Mouse (Mus musculus): Measurements from ENCODE around the gene Defb20. TPM values are rescaled to one million over a fixed set of nuclear protein-coding genes. Genes with fewer than 3 reads are reported as not detected.
A peak's percentile ranks its signal among the peaks of the same experiment; 100 is the strongest.
"Not testable (repeated sequence)": the region's sequence is repeated elsewhere in the genome, so short reads cannot be mapped to it uniquely, and the experiment has no call there.

The Defb20 gene
- total RNA-seq (2014; rRNA removed) (not detected in 2 replicates), polyA plus RNA-seq (2015; fragmentation: Nextera tagmentation; extraction: Ambion mirVana) (not detected in 2 replicates)

DNA sequence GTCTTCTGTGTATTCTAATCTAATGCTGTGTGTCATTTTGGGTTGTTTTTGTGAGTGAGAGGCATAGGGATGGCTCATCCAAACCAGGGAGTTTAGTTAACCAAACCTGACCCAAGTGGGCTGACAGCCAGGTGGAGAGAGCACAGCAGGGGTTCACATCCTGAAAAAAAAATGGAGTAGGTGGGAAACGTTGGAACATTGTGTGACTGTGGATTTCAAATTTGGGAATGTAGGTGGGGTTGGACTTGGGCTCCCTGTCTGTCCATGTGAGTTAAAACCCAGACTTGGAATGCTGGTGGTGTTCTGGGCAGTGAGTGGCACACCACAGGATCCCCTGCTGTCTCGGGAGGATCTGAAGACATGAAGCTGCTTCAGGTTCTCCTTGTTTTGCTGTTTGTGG is at the start of gene Defb20:
Gene Defb20 (plus strand): TSS at position 301 of the 400 bp plus-strand sequence.
- H3K36me3 ChIP-seq (ENCODE audit: insufficient read depth, low read length): no peaks in the 10 kb centered on the region
- H3K27ac ChIP-seq (ENCODE audit: low read depth, low read length): no peak within 1 kb of the TSS
- no peak for DNase-seq (ENCODE audit: low spot score)
- ATAC-seq (ENCODE audit: low FRiP score): no peak
- H3K9me3 ChIP-seq (ENCODE audit: low read length): no peaks in the 10 kb centered on the region
- 66% methylated on average over 2 of the region's 2 CpGs for WGBS
- H3K27me3 ChIP-seq (ENCODE audit: insufficient read depth, low read length): no peaks in the 10 kb centered on the region
- no peak within 1 kb of the TSS for H3K9ac ChIP-seq (replicated peaks; ENCODE audit: low read length, poor library complexity, severe bottlenecking)
- no peak for TF ChIP-seq CTCF (IDR thresholded peaks at IDR 0.05)
- no peak within 1 kb of the TSS for H3K4me2 ChIP-seq (ENCODE audit: low read depth, low read length, poor library complexity, severe bottlenecking)
- no peak within 1 kb of the TSS for H3K4me3 ChIP-seq (ENCODE audit: low read depth, low read length)
- H3K4me1 ChIP-seq (ENCODE audit: insufficient read depth, low read length): no peaks in the 10 kb centered on the region

DNA sequence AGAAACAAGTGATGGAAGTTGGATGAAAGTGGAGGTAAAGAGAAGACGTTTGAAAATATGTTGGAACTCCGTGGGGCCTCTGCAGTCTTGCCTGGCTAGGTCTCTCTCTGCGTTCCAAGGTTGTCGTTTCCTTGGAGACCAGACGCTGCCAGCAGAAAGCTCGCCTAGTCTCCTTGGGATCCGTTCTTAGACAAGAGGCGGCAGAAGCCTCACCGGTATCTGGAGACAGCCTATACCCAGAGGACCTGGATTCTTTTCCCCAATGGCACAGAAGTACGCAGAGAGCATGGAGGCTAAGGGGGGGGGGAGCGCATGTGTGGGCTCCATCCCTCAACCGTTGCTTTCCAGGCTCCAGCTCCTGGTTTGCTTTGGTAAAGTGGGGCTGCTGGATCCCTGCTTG is 49.4 kb upstream of the Defb20 start:
- no peak for TF ChIP-seq CTCF (IDR thresholded peaks at IDR 0.05)
- DNase-seq (ENCODE audit: low spot score): no peak
- Histone ChIP-seq H3K4me1 (ENCODE audit: insufficient read depth, low read length) (peaks cover 4% of the 10 kb centered on the region; the same call in 1 of the 2 replicates), H3K9ac (replicated peaks; ENCODE audit: low read length, poor library complexity, severe bottlenecking) (no peak overlapping the region), H3K9me3 (ENCODE audit: low read length) (no peaks in the 10 kb centered on the region), H3K4me3 (ENCODE audit: low read depth, low read length) (peak overlapping the region; percentile 7; the same call in 1 of the 2 replicates), H3K27ac (ENCODE audit: low read depth, low read length) (peak overlapping the region; percentile 38; the same call in 1 of the 2 replicates), H3K36me3 (ENCODE audit: insufficient read depth, low read length) (no peaks in the 10 kb centered on the region), H3K4me2 (ENCODE audit: low read depth, low read length, poor library complexity, severe bottlenecking) (peak overlapping the region; percentile 38), H3K27me3 (ENCODE audit: insufficient read depth, low read length) (no peaks in the 10 kb centered on the region)
- no peak for ATAC-seq (ENCODE audit: low FRiP score)
- 4% methylated on average over 12 of the region's 12 CpGs for WGBS

DNA sequence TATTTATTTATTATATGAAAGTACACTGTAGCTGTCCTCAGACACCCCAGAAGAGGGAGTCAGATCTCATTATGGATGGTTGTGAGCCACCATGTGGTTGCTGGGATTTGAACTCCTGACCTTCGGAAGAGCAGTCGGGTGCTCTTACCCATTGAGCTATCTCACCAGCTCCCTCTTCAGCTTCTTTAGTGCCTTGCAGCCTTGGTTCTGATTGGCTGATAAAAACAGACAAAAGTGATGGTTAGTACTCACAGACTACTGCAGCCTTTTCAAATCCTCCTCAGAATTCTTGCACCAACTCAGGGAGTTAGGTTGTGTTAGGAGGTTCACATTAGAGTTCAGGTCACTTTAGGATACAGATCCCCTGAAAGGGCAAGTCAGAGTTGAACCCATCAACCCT is 48.4 kb upstream of the Defb20 start:
- not testable (repeated sequence) for H3K4me2 ChIP-seq (ENCODE audit: low read depth, low read length, poor library complexity, severe bottlenecking); H3K4me1 ChIP-seq (ENCODE audit: insufficient read depth, low read length); H3K36me3 ChIP-seq (ENCODE audit: insufficient read depth, low read length); ATAC-seq (ENCODE audit: low FRiP score); H3K9ac ChIP-seq (replicated peaks; ENCODE audit: low read length, poor library complexity, severe bottlenecking); DNase-seq (ENCODE audit: low spot score); H3K4me3 ChIP-seq (ENCODE audit: low read depth, low read length); H3K27me3 ChIP-seq (ENCODE audit: insufficient read depth, low read length); H3K27ac ChIP-seq (ENCODE audit: low read depth, low read length); H3K9me3 ChIP-seq (ENCODE audit: low read length)
- TF ChIP-seq CTCF (IDR thresholded peaks at IDR 0.05): peak; percentile 26
- WGBS: 96% methylated on average over 2 of the region's 2 CpGs

DNA sequence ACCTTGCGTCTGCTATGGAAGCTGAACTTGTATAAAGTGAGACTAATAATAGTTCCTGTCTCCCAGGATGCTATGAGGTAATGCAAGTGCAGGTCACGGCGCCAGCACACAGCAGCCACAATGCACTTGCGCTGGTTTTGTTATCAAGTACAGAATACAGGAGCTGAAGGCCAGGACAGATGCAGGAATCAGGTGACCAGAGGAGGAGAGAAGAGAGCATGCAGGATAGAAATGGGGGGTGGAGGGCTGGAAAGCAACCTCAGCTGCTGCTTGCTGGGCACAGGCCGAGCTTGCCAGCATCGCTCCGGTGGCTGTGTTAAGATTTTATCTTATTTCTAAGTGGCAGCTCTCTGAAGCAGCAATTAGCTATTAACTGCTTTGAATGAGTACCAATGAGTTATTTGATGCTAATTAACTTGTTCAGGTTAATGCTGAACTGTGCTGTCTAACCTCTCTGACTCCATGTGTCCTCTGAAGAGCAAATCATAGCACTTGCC is 40.4 kb upstream of the Defb20 start:
- Histone ChIP-seq H3K27me3 (ENCODE audit: insufficient read depth, low read length) (no peaks in the 10 kb centered on the region), H3K4me2 (ENCODE audit: low read depth, low read length, poor library complexity, severe bottlenecking) (no peak overlapping the region), H3K4me3 (ENCODE audit: low read depth, low read length) (no peak overlapping the region), H3K36me3 (ENCODE audit: insufficient read depth, low read length) (no peaks in the 10 kb centered on the region), H3K27ac (ENCODE audit: low read depth, low read length) (no peak overlapping the region), H3K4me1 (ENCODE audit: insufficient read depth, low read length) (0 out of 2 replicates have a peak, but pooled peaks cover 3% of the 10 kb centered on the region), H3K9me3 (ENCODE audit: low read length) (no peaks in the 10 kb centered on the region), H3K9ac (replicated peaks; ENCODE audit: low read length, poor library complexity, severe bottlenecking) (no peak overlapping the region)
- DNase-seq (ENCODE audit: low spot score) (peak; percentile 40), ATAC-seq (ENCODE audit: low FRiP score) (no peak)
- no peak for TF ChIP-seq CTCF (IDR thresholded peaks at IDR 0.05)
- 71% methylated on average over 7 of the region's 7 CpGs for WGBS

DNA sequence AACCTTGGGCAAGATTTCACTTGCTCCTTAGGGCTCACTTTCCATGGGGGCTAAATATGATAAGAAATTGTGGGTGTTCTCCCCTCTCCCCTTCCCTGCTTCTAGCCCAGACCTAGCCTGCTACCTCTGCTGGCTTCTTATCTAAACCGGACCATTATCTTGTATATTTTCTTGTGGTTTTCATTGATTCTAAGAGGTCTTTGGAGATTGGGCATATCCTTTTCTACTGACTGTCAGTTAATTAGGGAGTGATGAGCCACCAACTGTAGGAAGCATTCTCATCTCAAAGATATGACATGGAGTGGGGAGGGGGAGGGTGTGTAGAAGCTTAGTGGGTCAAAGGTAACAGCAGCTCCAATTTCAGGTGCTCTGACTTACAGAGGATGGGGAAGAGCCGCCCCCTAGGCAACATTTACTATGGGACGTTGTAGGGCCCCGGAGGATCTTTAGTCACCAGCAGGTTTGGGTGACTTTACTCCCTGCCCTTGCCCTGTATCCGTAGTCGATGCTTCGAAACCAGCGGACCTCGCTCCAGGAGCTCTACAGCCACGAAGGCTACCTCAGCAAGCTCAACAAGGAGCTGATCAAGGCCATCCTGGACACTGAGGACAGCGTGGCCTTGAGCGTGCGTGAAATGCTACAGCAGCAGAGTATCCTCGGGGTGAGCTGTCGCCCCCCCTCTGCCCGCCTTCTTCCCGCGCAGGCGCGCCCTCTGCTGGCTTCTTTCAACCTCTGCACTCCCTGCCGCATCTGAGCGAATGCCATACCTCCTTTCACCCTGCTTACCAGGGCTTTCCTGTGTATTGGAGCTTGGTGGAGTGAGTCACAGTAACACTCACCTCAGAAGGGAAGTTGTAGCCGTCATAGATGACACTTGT is 39.6 kb upstream of the Defb20 start:
- H3K9ac ChIP-seq (replicated peaks; ENCODE audit: low read length, poor library complexity, severe bottlenecking): peak overlapping the region; percentile 46; the same call in 1 of the 2 replicates
- H3K4me2 ChIP-seq (ENCODE audit: low read depth, low read length, poor library complexity, severe bottlenecking): peak overlapping the region; percentile 46
- TF ChIP-seq CTCF (IDR thresholded peaks at IDR 0.05): peak; percentile 97
- ATAC-seq (ENCODE audit: low FRiP score) (peak; percentile 85), DNase-seq (ENCODE audit: low spot score) (peak; percentile 87)
- WGBS: 3% methylated on average over 22 of the region's 23 CpGs
- H3K9me3 ChIP-seq (ENCODE audit: low read length): no peaks in the 10 kb centered on the region
- 0 out of 2 replicates have a peak, but pooled peaks cover 3% of the 10 kb centered on the region for H3K4me1 ChIP-seq (ENCODE audit: insufficient read depth, low read length)
- H3K27ac ChIP-seq (ENCODE audit: low read depth, low read length): no peak overlapping the region
- H3K27me3 ChIP-seq (ENCODE audit: insufficient read depth, low read length): no peaks in the 10 kb centered on the region
- H3K36me3 ChIP-seq (ENCODE audit: insufficient read depth, low read length): no peaks in the 10 kb centered on the region
- peak overlapping the region; percentile 23; the same call in 1 of the 2 replicates for H3K4me3 ChIP-seq (ENCODE audit: low read depth, low read length)

DNA sequence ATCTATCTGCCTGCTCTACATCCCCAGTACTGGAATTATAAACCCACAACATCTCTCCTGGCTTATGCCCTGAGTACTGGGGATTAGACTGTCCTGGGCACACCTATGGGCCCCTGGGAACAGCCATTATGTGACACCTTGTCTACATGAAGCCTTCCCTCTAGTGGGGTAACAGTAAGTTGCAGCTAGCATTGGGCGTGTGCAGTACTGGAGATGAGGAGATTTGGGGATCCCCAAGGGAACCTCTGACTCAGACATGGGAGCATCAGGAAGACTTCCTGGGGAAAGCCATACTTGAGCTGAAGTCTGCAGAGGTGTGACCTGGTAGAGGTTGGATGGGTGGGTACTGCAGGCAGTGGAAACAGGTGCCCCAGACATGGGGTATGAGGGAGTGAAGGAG is 37.9 kb upstream of the Defb20 start:
- Histone ChIP-seq H3K4me1 (ENCODE audit: insufficient read depth, low read length) (0 out of 2 replicates have a peak, but pooled peaks cover 3% of the 10 kb centered on the region), H3K9ac (replicated peaks; ENCODE audit: low read length, poor library complexity, severe bottlenecking) (no peak overlapping the region), H3K9me3 (ENCODE audit: low read length) (no peaks in the 10 kb centered on the region), H3K27ac (ENCODE audit: low read depth, low read length) (no peak overlapping the region), H3K4me3 (ENCODE audit: low read depth, low read length) (no peak overlapping the region), H3K27me3 (ENCODE audit: insufficient read depth, low read length) (no peaks in the 10 kb centered on the region), H3K4me2 (ENCODE audit: low read depth, low read length, poor library complexity, severe bottlenecking) (no peak overlapping the region), H3K36me3 (ENCODE audit: insufficient read depth, low read length) (no peaks in the 10 kb centered on the region)
- TF ChIP-seq CTCF (IDR thresholded peaks at IDR 0.05): peak; percentile 52
- no peak for DNase-seq (ENCODE audit: low spot score)
- 79% methylated on average over 1 of the region's 1 CpGs for WGBS
- no peak for ATAC-seq (ENCODE audit: low FRiP score)
